Mouse (Mus musculus) E14TG2a.4 (cell line): ENCODE measurements at regions not wholly inside any gene's neighbourhood (a gene's known extent, or its start where the extent isn't known, plus 50 kb on each side); places are given as distances from the start of the nearest gene placed in this dataset.

Experiments used
- H3K27me3 ChIP-seq: 2 replicates; pipeline ENCODE4 v1.6.1; 2014; ENCODE audit warnings: low read length, control low read depth; ENCODE audit not compliant: insufficient read depth
- H3K36me3 ChIP-seq: 2 replicates; pipeline ENCODE4 v1.6.1; 2014; ENCODE audit warnings: low read length, control low read depth; ENCODE audit not compliant: insufficient read depth
- H3K4me1 ChIP-seq: replicated peaks from 2 replicates; pipeline ENCODE4 v1.6.1; 2014; ENCODE audit warnings: low read depth, low read length, control low read depth
- H3K4me3 ChIP-seq: replicated peaks from 2 replicates; pipeline ENCODE4 v1.5.1; 2014; ENCODE audit warnings: mild to moderate bottlenecking, low read length
- H3K9me3 ChIP-seq: 2 replicates; pipeline ENCODE4 v1.6.1; 2014; ENCODE audit warnings: low read length, control low read depth
- CTCF ChIP-seq: conservative IDR thresholded peaks from 2 replicates; pipeline ENCODE4 v1.5.1; 2014; ENCODE audit warnings: low read length
- NANOG ChIP-seq: IDR thresholded peaks from 2 replicates; pipeline ENCODE4 v1.6.1; 2014; ENCODE audit warnings: borderline replicate concordance, low read length, mixed read lengths
- POU5F1 ChIP-seq: IDR thresholded peaks from 2 replicates; pipeline ENCODE4 v1.6.1; 2014; ENCODE audit warnings: low read length, borderline replicate concordance

DNA sequence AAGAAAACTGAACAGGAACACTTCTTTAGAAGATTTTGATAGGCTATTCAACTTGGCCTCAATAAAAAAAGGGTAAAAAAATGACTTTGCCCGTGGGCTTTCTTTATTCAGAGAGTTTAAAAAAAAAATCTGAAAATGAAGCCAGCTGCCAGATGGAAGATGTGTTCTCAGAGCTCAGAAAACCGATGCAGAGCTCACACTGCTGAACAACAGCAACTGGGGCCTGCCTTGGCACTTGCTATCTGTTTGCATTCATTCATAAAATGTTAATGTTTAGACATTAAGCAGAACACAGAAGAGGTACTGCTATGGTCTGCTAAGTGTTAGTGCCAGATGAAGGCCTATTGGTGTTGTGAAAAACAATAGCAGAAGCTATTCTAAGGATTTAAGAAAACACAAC, 173.8 kb upstream of the Smc2 start:
- H3K9me3 ChIP-seq = no peaks in the 10 kb centered on the region
- TF ChIP-seq NANOG (no peak), CTCF (no peak), POU5F1 (no peak)
- H3K36me3 ChIP-seq = no peaks in the 10 kb centered on the region
- H3K4me1 ChIP-seq = no peaks in the 10 kb centered on the region
- no peak overlapping the region for H3K4me3 ChIP-seq
- H3K27me3 ChIP-seq = no peaks in the 10 kb centered on the region

DNA sequence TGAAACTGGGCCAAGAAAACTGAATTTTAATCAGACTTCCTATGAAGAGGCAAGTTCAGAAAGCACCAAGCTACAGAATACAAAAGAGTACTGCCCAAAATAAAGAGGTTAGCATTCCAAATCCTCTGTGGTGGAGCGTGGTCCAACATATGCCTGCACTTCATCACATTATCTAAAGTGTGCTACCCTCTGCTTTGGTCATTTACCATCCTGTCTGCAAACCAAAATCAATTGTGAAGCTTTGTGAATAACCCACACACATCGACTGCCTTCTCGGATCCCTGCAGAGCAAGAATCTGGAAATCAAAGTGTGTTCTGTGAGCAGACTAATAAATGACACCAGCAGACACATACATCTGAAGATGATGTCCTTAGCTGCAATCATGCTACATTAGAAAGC, 156.6 kb upstream of the Smc2 start:
- TF ChIP-seq CTCF = no peak
- no peak for TF ChIP-seq NANOG
- no peak for TF ChIP-seq POU5F1
- no peaks in the 10 kb centered on the region for H3K36me3 ChIP-seq

DNA sequence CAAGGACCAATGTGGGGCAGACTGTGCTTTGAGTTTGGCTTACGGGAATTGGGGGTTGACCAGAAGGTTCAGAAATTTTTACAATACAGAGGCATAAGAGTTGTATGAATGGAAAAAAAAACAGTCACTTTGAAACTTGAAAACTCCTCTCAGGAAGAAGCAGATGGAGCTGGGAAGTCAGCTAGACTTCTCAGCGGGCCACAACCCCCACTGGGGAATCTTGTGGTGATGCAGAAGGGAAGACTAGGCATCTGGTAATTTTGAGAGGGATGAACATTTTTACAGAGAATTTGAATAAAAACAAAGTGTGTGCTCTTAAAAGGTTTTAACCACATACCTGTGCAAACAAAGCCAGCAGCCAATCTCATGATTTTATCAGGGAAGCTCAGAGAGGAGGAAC, 154.1 kb upstream of the Smc2 start:
- TF ChIP-seq CTCF = no peak
- no peak for TF ChIP-seq POU5F1
- no peak for TF ChIP-seq NANOG
- no peaks in the 10 kb centered on the region for H3K9me3 ChIP-seq
- H3K4me3 ChIP-seq = no peak overlapping the region
- H3K27me3 ChIP-seq = no peaks in the 10 kb centered on the region
- H3K4me1 ChIP-seq = no peaks in the 10 kb centered on the region
- no peaks in the 10 kb centered on the region for H3K36me3 ChIP-seq

More for the DNA sequence above, 156.6 kb upstream of the Smc2 start:
- H3K27me3 ChIP-seq = no peaks in the 10 kb centered on the region
- no peaks in the 10 kb centered on the region for H3K4me1 ChIP-seq
- H3K9me3 ChIP-seq = no peaks in the 10 kb centered on the region
- no peak overlapping the region for H3K4me3 ChIP-seq

DNA sequence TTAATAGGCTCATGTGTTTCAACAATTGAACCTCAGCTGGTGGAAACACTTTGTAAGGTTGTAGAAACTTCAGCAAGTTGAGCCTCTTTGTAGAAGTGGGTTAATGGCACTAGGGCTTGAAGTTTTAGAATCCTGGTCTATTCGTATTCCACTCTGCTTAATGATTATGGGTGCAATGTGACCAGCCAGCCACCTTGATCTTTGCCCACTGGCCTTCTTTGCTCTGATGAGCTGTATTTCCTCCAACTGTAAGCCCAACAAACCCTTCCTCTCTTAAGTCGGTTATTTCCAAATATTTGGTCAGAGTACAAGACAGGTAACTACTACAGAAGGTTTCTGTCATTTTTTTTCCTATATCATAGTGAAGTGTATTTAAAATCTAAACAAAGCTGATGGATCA, 145.4 kb upstream of the Smc2 start:
- no peaks in the 10 kb centered on the region for H3K4me1 ChIP-seq
- TF ChIP-seq CTCF (no peak), POU5F1 (no peak), NANOG (no peak)
- H3K9me3 ChIP-seq = no peaks in the 10 kb centered on the region
- H3K36me3 ChIP-seq = no peaks in the 10 kb centered on the region
- H3K27me3 ChIP-seq = no peaks in the 10 kb centered on the region
- no peak overlapping the region for H3K4me3 ChIP-seq

DNA sequence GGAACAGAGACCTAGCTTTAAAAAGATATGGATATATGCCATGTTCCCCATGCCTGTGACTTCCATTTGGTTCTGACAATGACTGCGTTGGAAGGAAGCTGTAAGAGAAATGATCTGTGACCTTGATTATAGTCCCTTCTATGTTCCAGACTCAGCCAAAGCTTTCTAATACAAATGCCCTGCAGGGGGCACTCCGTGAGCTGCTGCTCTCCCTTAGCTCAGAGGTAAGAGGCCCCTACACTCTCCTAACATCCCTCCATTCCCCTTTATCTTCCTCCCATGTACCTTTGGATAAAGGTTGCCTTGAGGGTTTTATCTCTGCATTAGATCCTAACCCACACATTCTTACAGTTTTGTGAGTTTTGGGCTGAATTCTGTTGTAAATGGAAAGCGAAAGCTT, 139.8 kb upstream of the Smc2 start:
- no peaks in the 10 kb centered on the region for H3K27me3 ChIP-seq
- H3K4me3 ChIP-seq = no peak overlapping the region
- TF ChIP-seq CTCF = no peak
- TF ChIP-seq NANOG = no peak
- TF ChIP-seq POU5F1 = no peak
- no peaks in the 10 kb centered on the region for H3K36me3 ChIP-seq
- H3K4me1 ChIP-seq = no peaks in the 10 kb centered on the region
- no peaks in the 10 kb centered on the region for H3K9me3 ChIP-seq

DNA sequence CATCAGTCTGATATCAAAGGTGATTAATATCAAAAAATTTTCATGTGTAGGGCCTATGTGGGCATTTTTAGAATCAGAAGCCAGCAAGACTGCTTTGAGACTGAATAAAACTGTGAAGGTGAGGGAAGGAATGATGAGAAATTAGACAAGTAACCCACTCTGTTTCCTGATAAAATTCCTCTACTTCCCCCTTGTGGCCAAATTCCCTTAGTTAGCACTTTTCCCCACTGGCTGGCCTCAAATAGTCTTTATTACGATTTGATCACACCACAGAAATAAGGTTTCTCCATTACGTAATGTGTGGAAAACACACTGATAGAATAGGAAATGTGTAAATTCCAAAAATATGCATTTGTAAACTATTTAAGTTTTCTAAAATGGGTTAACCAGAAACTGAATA, 137.4 kb upstream of the Smc2 start:
- Histone ChIP-seq H3K4me1 (no peaks in the 10 kb centered on the region), H3K27me3 (no peaks in the 10 kb centered on the region), H3K4me3 (no peak overlapping the region), H3K36me3 (no peaks in the 10 kb centered on the region), H3K9me3 (no peaks in the 10 kb centered on the region)
- TF ChIP-seq CTCF = peak; percentile 29
- no peak for TF ChIP-seq NANOG

DNA sequence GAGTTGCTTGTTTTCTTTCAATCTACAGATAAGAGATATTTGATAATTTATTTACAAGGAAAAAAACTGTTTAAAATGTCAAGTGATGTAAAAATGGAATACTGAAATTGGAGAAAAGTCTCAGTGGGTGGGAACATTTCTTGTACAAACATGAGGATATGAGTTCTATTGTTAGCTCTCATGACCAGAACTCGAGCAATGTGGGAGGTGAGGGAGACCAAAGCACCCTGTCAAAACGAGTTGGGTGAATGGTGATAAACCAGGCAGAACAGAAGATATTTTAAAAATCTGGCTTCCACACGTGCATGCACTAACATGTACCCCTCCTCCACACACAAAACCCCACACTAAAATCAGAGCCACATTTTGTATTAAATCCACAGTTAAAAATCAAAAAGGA, 114.7 kb upstream of the Smc2 start:
- no peaks in the 10 kb centered on the region for H3K9me3 ChIP-seq
- no peak overlapping the region for H3K4me3 ChIP-seq
- no peaks in the 10 kb centered on the region for H3K4me1 ChIP-seq
- TF ChIP-seq CTCF = no peak
- TF ChIP-seq NANOG = no peak
- no peak for TF ChIP-seq POU5F1
- H3K36me3 ChIP-seq = no peaks in the 10 kb centered on the region
- H3K27me3 ChIP-seq = no peaks in the 10 kb centered on the region

DNA sequence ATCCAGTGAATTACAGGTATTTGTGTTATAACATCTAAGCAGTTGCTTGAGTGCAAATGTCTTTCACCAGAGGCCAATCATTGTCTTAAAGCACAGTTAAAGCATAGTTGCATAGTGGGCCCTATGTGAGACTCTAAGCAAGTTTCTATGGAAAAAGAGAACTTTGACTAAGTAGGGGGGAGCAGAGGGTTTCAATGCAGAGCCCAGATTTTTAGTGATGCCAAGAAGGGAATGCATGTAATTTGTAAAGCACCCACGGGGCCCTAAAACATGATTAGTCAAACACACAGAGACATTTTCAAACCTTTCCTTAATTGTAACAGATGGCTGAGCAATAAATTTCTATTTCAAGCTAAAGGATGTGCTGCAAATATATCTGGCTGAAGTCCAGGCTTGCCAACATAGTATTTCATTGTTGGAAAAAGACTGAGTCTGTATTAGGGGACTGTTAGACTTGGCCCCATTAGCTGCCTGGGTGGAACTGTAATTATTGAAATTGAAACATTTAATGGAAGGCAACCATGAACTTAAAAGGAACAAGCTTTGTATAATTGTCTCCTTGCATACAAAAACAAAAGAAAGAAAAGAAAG, 107.6 kb upstream of the Smc2 start:
- Histone ChIP-seq H3K4me3 (no peak overlapping the region), H3K36me3 (no peaks in the 10 kb centered on the region), H3K4me1 (no peaks in the 10 kb centered on the region), H3K9me3 (no peaks in the 10 kb centered on the region), H3K27me3 (no peaks in the 10 kb centered on the region)
- no peak for TF ChIP-seq POU5F1
- no peak for TF ChIP-seq NANOG
- no peak for TF ChIP-seq CTCF

DNA sequence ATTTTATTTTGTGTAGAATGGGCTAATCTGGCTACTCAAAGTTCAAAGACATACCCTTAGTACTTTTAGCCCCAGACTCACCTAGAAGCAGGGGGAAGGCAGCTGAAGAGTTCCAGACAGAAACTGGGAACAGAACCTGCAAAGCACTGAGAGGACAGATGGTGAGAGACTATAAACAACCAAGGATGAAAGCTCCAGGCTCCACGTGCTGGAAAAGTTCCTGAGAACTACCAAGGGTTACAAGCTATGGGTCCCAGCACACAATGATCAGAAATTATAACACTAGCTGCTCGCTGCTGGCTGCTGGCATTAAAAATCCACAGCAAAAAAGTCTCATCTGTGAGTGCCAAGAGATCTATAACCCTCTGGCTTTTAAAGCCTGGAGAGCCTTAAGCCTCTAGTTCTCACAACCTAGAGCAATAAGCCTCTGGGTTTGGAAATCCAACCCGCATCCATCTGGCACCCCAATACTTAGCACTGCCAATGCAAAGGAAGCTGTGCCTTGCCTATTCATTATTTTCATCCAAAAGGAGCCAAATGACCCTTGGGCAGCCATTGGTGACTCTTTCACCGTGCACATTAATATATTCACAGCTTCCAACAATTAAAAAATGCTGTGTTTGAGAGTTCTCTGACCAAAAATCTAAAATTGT, 102.6 kb upstream of the Smc2 start:
- H3K27me3 ChIP-seq = no peaks in the 10 kb centered on the region
- H3K36me3 ChIP-seq = no peaks in the 10 kb centered on the region
- H3K4me3 ChIP-seq = no peak overlapping the region
- TF ChIP-seq NANOG (no peak), POU5F1 (no peak)
- no peaks in the 10 kb centered on the region for H3K9me3 ChIP-seq
- no peaks in the 10 kb centered on the region for H3K4me1 ChIP-seq
